Mouse (Mus musculus): ENCODE measurements around the gene Doc2g.
"Not testable (repeated sequence)": the region's sequence is repeated elsewhere in the genome, so short reads cannot be mapped to it uniquely, and the experiment has no call there.

Doc2g gene

GRCm38 (mm10) chr19:4003112-4003511 lies at the start of gene Doc2g:
Doc2g (plus strand) TSS chr19:4003313.
- no peak for DNase-seq

- DNase-seq = no peak
These were observed 48.1 kb upstream of the Doc2g start for GRCm38 (mm10) chr19:3955033-3955432.

GRCm38 (mm10) chr19:3955804-3956203 lies 47.3 kb upstream of the Doc2g start:
- DNase-seq = no peak

- not testable (repeated sequence) for DNase-seq
These were observed 45.6 kb upstream of the Doc2g start for GRCm38 (mm10) chr19:3957296-3958036.

GRCm38 (mm10) chr19:3958470-3958869 lies 44.6 kb upstream of the Doc2g start, which contains the start of gene Aldh3b3:
Aldh3b3 (plus strand) TSS chr19:3958645.
- no peak for DNase-seq

GRCm38 (mm10) chr19:3959030-3959429 lies 44.1 kb upstream of the Doc2g start:
- DNase-seq = no peak

GRCm38 (mm10) chr19:3960211-3960610 lies 42.9 kb upstream of the Doc2g start:
- no peak for DNase-seq

GRCm38 (mm10) chr19:3961805-3962204 lies 41.3 kb upstream of the Doc2g start:
- DNase-seq = not testable (repeated sequence)

GRCm38 (mm10) chr19:3962469-3962868 lies 40.6 kb upstream of the Doc2g start:
- no peak for DNase-seq

GRCm38 (mm10) chr19:3964030-3964429 lies 39.1 kb upstream of the Doc2g start:
- DNase-seq = no peak

GRCm38 (mm10) chr19:3966330-3967075 lies 36.6 kb upstream of the Doc2g start:
- DNase-seq = peak; percentile 24

GRCm38 (mm10) chr19:3967258-3967657 lies 35.9 kb upstream of the Doc2g start:
- DNase-seq = no peak

- DNase-seq = no peak
These were observed 30.9 kb upstream of the Doc2g start, which contains the start of gene Aldh3b2 for GRCm38 (mm10) chr19:3972229-3972628. Aldh3b2 (plus strand) TSS chr19:3972328.

- DNase-seq = not testable (repeated sequence)
These were observed 28.5 kb upstream of the Doc2g start for GRCm38 (mm10) chr19:3974608-3975007.

GRCm38 (mm10) chr19:3975866-3976265 lies 27.2 kb upstream of the Doc2g start:
- DNase-seq = no peak

- DNase-seq = peak; percentile 77
These were observed 22.8 kb upstream of the Doc2g start for GRCm38 (mm10) chr19:3980309-3980708.

- DNase-seq = no peak
These were observed 22.2 kb upstream of the Doc2g start for GRCm38 (mm10) chr19:3980917-3981316.

- no peak for DNase-seq
These were observed 19.4 kb upstream of the Doc2g start for GRCm38 (mm10) chr19:3983527-3984200.

- DNase-seq = no peak
These were observed 17.8 kb upstream of the Doc2g start for GRCm38 (mm10) chr19:3985261-3985681.

GRCm38 (mm10) chr19:3986334-3986733 lies 16.8 kb upstream of the Doc2g start, which contains the start of gene Acy3:
Acy3 (plus strand) TSS chr19:3986570.
- peak; percentile 66 for DNase-seq

GRCm38 (mm10) chr19:3988066-3988465 lies 15.0 kb upstream of the Doc2g start:
- DNase-seq = no peak

- DNase-seq = no peak
These were observed 14.4 kb upstream of the Doc2g start for GRCm38 (mm10) chr19:3988750-3989149.

GRCm38 (mm10) chr19:3990804-3991203 lies 12.3 kb upstream of the Doc2g start:
- no peak for DNase-seq
